Mouse (Mus musculus): ENCODE results near the gene Psmc3. TPM values are rescaled to one million over a fixed set of nuclear protein-coding genes. Genes with fewer than 3 reads are reported as not detected.
A peak's percentile ranks its signal among the peaks of the same experiment; 100 is the strongest.
"Not testable (repeated sequence)": the region's sequence is repeated elsewhere in the genome, so short reads cannot be mapped to it uniquely, and the experiment has no call there.

The Psmc3 gene
- polyA plus RNA-seq, 1 experiment from 2014 or later: 278 TPM

GRCm38 (mm10) chr2:91031216-91031615 lies 22.6 kb upstream of the Psmc3 start:
- Histone ChIP-seq H3K27ac (no peak overlapping the region), H3K4me1 (peaks cover 3% of the 10 kb centered on the region; the same call in 1 of the 2 replicates), H3K27me3 (no peaks in the 10 kb centered on the region), H3K4me2 (no peak overlapping the region), H3K9ac (no peak overlapping the region), H3K36me3 (no peaks in the 10 kb centered on the region), H3K9me3 (no peaks in the 10 kb centered on the region), H3K4me3 (no peak overlapping the region)
- WGBS: 77% methylated on average over 4 of the region's 4 CpGs
- no peak for ATAC-seq (ENCODE audit: borderline replicate concordance, extremely low read depth, low FRiP score, low TSS enrichment)

- peaks cover 3% of the 10 kb centered on the region; the same call in 1 of the 2 replicates for H3K4me1 ChIP-seq
- no peak overlapping the region for H3K4me2 ChIP-seq
- H3K9ac ChIP-seq: no peak overlapping the region
- H3K9me3 ChIP-seq: no peaks in the 10 kb centered on the region
- 16% methylated on average over 3 of the region's 3 CpGs for WGBS
- no peaks in the 10 kb centered on the region for H3K36me3 ChIP-seq
- ATAC-seq (ENCODE audit: borderline replicate concordance, extremely low read depth, low FRiP score, low TSS enrichment): no peak
- no peak overlapping the region for H3K4me3 ChIP-seq
- no peaks in the 10 kb centered on the region for H3K27me3 ChIP-seq
- H3K27ac ChIP-seq: no peak overlapping the region
These were observed 20.8 kb upstream of the Psmc3 start for GRCm38 (mm10) chr2:91033000-91033399.

GRCm38 (mm10) chr2:91035385-91035784 lies 18.4 kb upstream of the Psmc3 start, which contains the start of gene Rapsn:
Rapsn (plus strand) TSS chr2:91035620.
- Histone ChIP-seq H3K27ac (no peak within 1 kb of the TSS), H3K36me3 (no peaks in the 10 kb centered on the region), H3K4me2 (no peak within 1 kb of the TSS), H3K9me3 (no peaks in the 10 kb centered on the region), H3K9ac (no peak within 1 kb of the TSS), H3K4me1 (peaks cover 3% of the 10 kb centered on the region; the same call in 1 of the 2 replicates), H3K27me3 (no peaks in the 10 kb centered on the region), H3K4me3 (no peak within 1 kb of the TSS)
- WGBS: 42% methylated on average over 9 of the region's 9 CpGs
- peak; percentile 27; the same call in 1 of the 2 replicates for ATAC-seq (ENCODE audit: borderline replicate concordance, extremely low read depth, low FRiP score, low TSS enrichment)

- Histone ChIP-seq H3K9ac (no peak overlapping the region), H3K4me3 (no peak overlapping the region), H3K27me3 (no peaks in the 10 kb centered on the region), H3K4me2 (no peak overlapping the region), H3K36me3 (no peaks in the 10 kb centered on the region), H3K9me3 (no peaks in the 10 kb centered on the region), H3K27ac (no peak overlapping the region), H3K4me1 (peaks cover 3% of the 10 kb centered on the region; the same call in 1 of the 2 replicates)
- WGBS: 66% methylated on average over 8 of the region's 8 CpGs
- no peak for ATAC-seq (ENCODE audit: borderline replicate concordance, extremely low read depth, low FRiP score, low TSS enrichment)
These were observed 12.0 kb upstream of the Psmc3 start for GRCm38 (mm10) chr2:91041786-91042185.

- no peak overlapping the region for H3K27ac ChIP-seq
- peaks cover 3% of the 10 kb centered on the region; the same call in 1 of the 2 replicates for H3K4me1 ChIP-seq
- peak; percentile 39 for ATAC-seq (ENCODE audit: borderline replicate concordance, extremely low read depth, low FRiP score, low TSS enrichment)
- H3K4me2 ChIP-seq: no peak overlapping the region
- no peak overlapping the region for H3K4me3 ChIP-seq
- 68% methylated on average over 21 of the region's 21 CpGs for WGBS
- H3K27me3 ChIP-seq: no peaks in the 10 kb centered on the region
- no peaks in the 10 kb centered on the region for H3K9me3 ChIP-seq
- no peaks in the 10 kb centered on the region for H3K36me3 ChIP-seq
- no peak overlapping the region for H3K9ac ChIP-seq
These were observed 11.0 kb upstream of the Psmc3 start for GRCm38 (mm10) chr2:91042651-91043398.

- WGBS: 72% methylated on average over 13 of the region's 13 CpGs
- no peak for ATAC-seq (ENCODE audit: borderline replicate concordance, extremely low read depth, low FRiP score, low TSS enrichment)
These were observed 9.1 kb upstream of the Psmc3 start for GRCm38 (mm10) chr2:91044727-91045126.

GRCm38 (mm10) chr2:91045805-91046204 lies 8.0 kb upstream of the Psmc3 start:
- H3K9ac ChIP-seq; ATAC-seq (ENCODE audit: borderline replicate concordance, extremely low read depth, low FRiP score, low TSS enrichment); H3K9me3 ChIP-seq; H3K27ac ChIP-seq; H3K36me3 ChIP-seq; H3K4me3 ChIP-seq; H3K4me2 ChIP-seq; H3K27me3 ChIP-seq; H3K4me1 ChIP-seq: not testable (repeated sequence)
- WGBS: 93% methylated on average over 1 of the region's 1 CpGs

More at GRCm38 (mm10) chr2:91044727-91045126, 9.1 kb upstream of the Psmc3 start:
- Histone ChIP-seq H3K27ac (no peak overlapping the region), H3K27me3 (no peaks in the 10 kb centered on the region), H3K4me1 (peaks cover 3% of the 10 kb centered on the region; the same call in 1 of the 2 replicates), H3K9ac (no peak overlapping the region), H3K4me3 (no peak overlapping the region), H3K4me2 (no peak overlapping the region), H3K36me3 (no peaks in the 10 kb centered on the region), H3K9me3 (no peaks in the 10 kb centered on the region)

- Histone ChIP-seq H3K36me3 (no peaks in the 10 kb centered on the region), H3K9ac (no peak overlapping the region), H3K27ac (no peak overlapping the region), H3K4me2 (no peak overlapping the region), H3K4me3 (no peak overlapping the region), H3K4me1 (peaks cover 3% of the 10 kb centered on the region; the same call in 1 of the 2 replicates), H3K27me3 (no peaks in the 10 kb centered on the region), H3K9me3 (no peaks in the 10 kb centered on the region)
- 78% methylated on average over 9 of the region's 9 CpGs for WGBS
- ATAC-seq (ENCODE audit: borderline replicate concordance, extremely low read depth, low FRiP score, low TSS enrichment): no peak
These were observed 6.5 kb upstream of the Psmc3 start for GRCm38 (mm10) chr2:91047359-91047758.

- H3K9ac ChIP-seq: no peak overlapping the region
- ATAC-seq (ENCODE audit: borderline replicate concordance, extremely low read depth, low FRiP score, low TSS enrichment): no peak
- H3K4me1 ChIP-seq: peaks cover 10% of the 10 kb centered on the region
- H3K36me3 ChIP-seq: peaks cover 18% of the 10 kb centered on the region
- H3K9me3 ChIP-seq: no peaks in the 10 kb centered on the region
- no peak overlapping the region for H3K4me2 ChIP-seq
- 70% methylated on average over 3 of the region's 3 CpGs for WGBS
- no peak overlapping the region for H3K27ac ChIP-seq
- no peaks in the 10 kb centered on the region for H3K27me3 ChIP-seq
- no peak overlapping the region for H3K4me3 ChIP-seq
These were observed 1.9 kb upstream of the Psmc3 start for GRCm38 (mm10) chr2:91051917-91052316.

GRCm38 (mm10) chr2:91052752-91053151 lies 1.1 kb upstream of the Psmc3 start:
- Histone ChIP-seq H3K27ac (no peak overlapping the region), H3K36me3 (peaks cover 26% of the 10 kb centered on the region), H3K4me2 (peak overlapping the region; percentile 90; the same call in 1 of the 2 replicates), H3K9ac (no peak overlapping the region), H3K9me3 (no peaks in the 10 kb centered on the region), H3K4me3 (no peak overlapping the region), H3K27me3 (no peaks in the 10 kb centered on the region), H3K4me1 (peaks cover 10% of the 10 kb centered on the region)
- no peak for ATAC-seq (ENCODE audit: borderline replicate concordance, extremely low read depth, low FRiP score, low TSS enrichment)
- 43% methylated on average over 2 of the region's 2 CpGs for WGBS

- Histone ChIP-seq H3K4me3 (peak overlapping the region; percentile 90), H3K9me3 (no peaks in the 10 kb centered on the region), H3K27ac (peak overlapping the region; percentile 85; the same call in 1 of the 2 replicates), H3K4me2 (peak overlapping the region; percentile 90), H3K27me3 (no peaks in the 10 kb centered on the region), H3K36me3 (peaks cover 32% of the 10 kb centered on the region), H3K9ac (peak overlapping the region; percentile 84), H3K4me1 (peaks cover 10% of the 10 kb centered on the region)
- peak; percentile 61; the same call in 1 of the 2 replicates for ATAC-seq (ENCODE audit: borderline replicate concordance, extremely low read depth, low FRiP score, low TSS enrichment)
- WGBS: 0% methylated on average over 6 of the region's 6 CpGs
These were observed 452 bp upstream of the Psmc3 start for GRCm38 (mm10) chr2:91053181-91053933.

GRCm38 (mm10) chr2:91058435-91058834 lies 4.6 kb downstream of the Psmc3 start:
- no peak overlapping the region for H3K27ac ChIP-seq
- H3K9ac ChIP-seq: no peak overlapping the region
- peaks cover 82% of the 10 kb centered on the region for H3K36me3 ChIP-seq
- no peak overlapping the region for H3K4me2 ChIP-seq
- peaks cover 10% of the 10 kb centered on the region for H3K4me1 ChIP-seq
- ATAC-seq (ENCODE audit: borderline replicate concordance, extremely low read depth, low FRiP score, low TSS enrichment): no peak
- no peaks in the 10 kb centered on the region for H3K27me3 ChIP-seq
- 88% methylated on average over 5 of the region's 5 CpGs for WGBS
- H3K9me3 ChIP-seq: no peaks in the 10 kb centered on the region
- no peak overlapping the region for H3K4me3 ChIP-seq

All from lung, embryonic 15.5 days (tissue).